Mouse (Mus musculus): ENCODE measurements around the gene Trub2.
"Not testable (repeated sequence)": the region's sequence is repeated elsewhere in the genome, so short reads cannot be mapped to it uniquely, and the experiment has no call there.

The Trub2 gene

GRCm38 (mm10) chr2:29787937-29788681 is at the start of gene Trub2:
Trub2 (minus strand) TSS chr2:29788502.
- DNase-seq: peak; percentile 85 to 88

- DNase-seq: no peak
These were observed 47.1 kb upstream of the Trub2 start for GRCm38 (mm10) chr2:29835391-29835899.

GRCm38 (mm10) chr2:29833796-29834195 is 45.5 kb upstream of the Trub2 start:
- no peak for DNase-seq

GRCm38 (mm10) chr2:29831106-29831505 is 42.8 kb upstream of the Trub2 start:
- DNase-seq: no peak

- no peak for DNase-seq
These were observed 39.4 kb upstream of the Trub2 start for GRCm38 (mm10) chr2:29827709-29828024.

- peak; percentile 97 to 98 for DNase-seq
These were observed 38.8 kb upstream of the Trub2 start for GRCm38 (mm10) chr2:29826926-29827708.

GRCm38 (mm10) chr2:29826318-29826925 is 38.1 kb upstream of the Trub2 start:
- DNase-seq: no peak

- peak; percentile 50 to 58 for DNase-seq
These were observed 31.9 kb upstream of the Trub2 start, which contains the start of gene Urm1 for GRCm38 (mm10) chr2:29820025-29820817. Urm1 (plus strand) TSS chr2:29820075.

GRCm38 (mm10) chr2:29819363-29819762 is 31.1 kb upstream of the Trub2 start:
- DNase-seq: no peak

GRCm38 (mm10) chr2:29817426-29818232 is 29.3 kb upstream of the Trub2 start:
- DNase-seq: peak; percentile 78 to 81

- no peak for DNase-seq
These were observed 27.5 kb upstream of the Trub2 start for GRCm38 (mm10) chr2:29815678-29816371.

GRCm38 (mm10) chr2:29803400-29803831 is 15.1 kb upstream of the Trub2 start:
- DNase-seq: peak in 1 of 2 experiments; percentile 33

- peak in 1 of 2 experiments; percentile 21 for DNase-seq
These were observed 14.5 kb upstream of the Trub2 start for GRCm38 (mm10) chr2:29802827-29803201.

GRCm38 (mm10) chr2:29802075-29802826 is 13.9 kb upstream of the Trub2 start, which contains the start of gene Slc27a4:
Slc27a4 (plus strand) TSS chr2:29802634.
- DNase-seq: peak; percentile 97

GRCm38 (mm10) chr2:29792772-29793487 is 4.6 kb upstream of the Trub2 start:
- DNase-seq: no peak

- peak; percentile 89 to 93 for DNase-seq
These were observed 991 bp downstream of the Trub2 start, which contains the start of gene Coq4 for GRCm38 (mm10) chr2:29787104-29787917. Coq4 (plus strand) TSS chr2:29787493.

- DNase-seq: peak in 1 of 2 experiments; percentile 17
These were observed 4.0 kb downstream of the Trub2 start for GRCm38 (mm10) chr2:29784290-29784689.

- DNase-seq: not testable (repeated sequence)
These were observed 7.0 kb downstream of the Trub2 start for GRCm38 (mm10) chr2:29781256-29781655.
